Mouse (Mus musculus) heart, postnatal 25 days (tissue): ENCODE results near the gene Bnc2. TPM values are rescaled to one million over a fixed set of nuclear protein-coding genes. Genes with fewer than 3 reads are reported as not detected.

Source experiments
- DNase-seq: peaks from one replicate; pipeline ENCODE4 v3.0.0; 2022; ENCODE audit warnings: low spot score
- intact Hi-C: fragments of 180-260 bp; cut with DNase I; formaldehyde crosslinking; loops from one replicate; pipeline ENCODE4 v1.15.1; 2025
- total RNA-seq, 2 experiments: library from RNA; stranded (reverse); gene quantifications; 2 replicates each; pipeline ENCODE4 v1.2.3; 2021

Gene Bnc2
- total RNA-seq, 2 experiments from 2014 or later = 2.1 to 2.5 TPM

DNA sequence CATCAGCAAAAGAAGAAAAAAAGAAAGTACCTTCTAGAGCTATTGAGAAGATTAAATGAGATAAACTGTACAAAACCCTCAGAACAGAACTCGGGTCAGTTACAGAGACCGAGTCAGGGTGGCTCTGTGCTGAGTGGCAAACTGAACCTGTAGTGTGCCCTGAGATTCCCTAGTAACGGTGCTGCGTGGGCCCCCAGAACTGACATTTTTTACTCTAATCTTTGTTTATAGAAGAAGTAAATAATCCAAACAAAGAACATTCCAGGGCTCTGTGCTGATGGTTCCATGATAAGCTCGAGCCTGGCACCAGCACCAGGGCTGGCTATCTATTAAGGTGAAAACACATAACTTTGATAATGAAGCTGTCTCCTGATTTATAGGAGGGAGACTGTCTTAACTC is 325.5 kb downstream of the Bnc2 start:
- DNase-seq = no peak
- intact Hi-C loops = no loop called here

- no peak for DNase-seq
- intact Hi-C loops = no loop called here
Measured at GRCm38 (mm10) chr4:84339172-84339571, 335.9 kb downstream of the Bnc2 start.

GRCm38 (mm10) chr4:84331995-84332394 is 343.1 kb downstream of the Bnc2 start:
- DNase-seq = no peak

DNA sequence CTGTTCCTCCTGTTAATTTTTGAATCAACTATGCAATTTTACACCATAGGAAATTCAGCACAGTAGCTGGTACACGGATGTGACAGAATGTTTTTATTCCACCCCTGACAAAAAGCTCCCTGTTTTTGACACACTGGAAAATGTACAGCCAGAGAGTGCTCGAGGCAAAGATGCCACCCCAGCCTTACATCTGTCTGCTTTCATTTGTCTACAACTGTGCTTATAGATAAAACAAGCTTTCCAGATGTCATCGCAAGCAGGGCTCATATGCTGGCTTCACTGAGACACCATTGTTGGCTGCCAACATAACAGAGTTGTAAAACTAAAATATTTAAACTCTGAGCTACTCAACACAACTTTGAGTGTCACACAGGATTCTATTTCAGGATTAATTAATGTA is 343.6 kb downstream of the Bnc2 start:
- intact Hi-C loops = no loop called here
- no peak for DNase-seq

More at GRCm38 (mm10) chr4:84331995-84332394, 343.1 kb downstream of the Bnc2 start:
- intact Hi-C loops = no loop called here

GRCm38 (mm10) chr4:84330509-84330908 is 344.6 kb downstream of the Bnc2 start:
- no peak for DNase-seq
- intact Hi-C loops = no loop called here

GRCm38 (mm10) chr4:84329651-84330050 is 345.4 kb downstream of the Bnc2 start:
- intact Hi-C loops = no loop called here
- DNase-seq = no peak

- intact Hi-C loops = no loop called here
- DNase-seq = no peak
Measured at GRCm38 (mm10) chr4:84324371-84324770, 350.7 kb downstream of the Bnc2 start.

DNA sequence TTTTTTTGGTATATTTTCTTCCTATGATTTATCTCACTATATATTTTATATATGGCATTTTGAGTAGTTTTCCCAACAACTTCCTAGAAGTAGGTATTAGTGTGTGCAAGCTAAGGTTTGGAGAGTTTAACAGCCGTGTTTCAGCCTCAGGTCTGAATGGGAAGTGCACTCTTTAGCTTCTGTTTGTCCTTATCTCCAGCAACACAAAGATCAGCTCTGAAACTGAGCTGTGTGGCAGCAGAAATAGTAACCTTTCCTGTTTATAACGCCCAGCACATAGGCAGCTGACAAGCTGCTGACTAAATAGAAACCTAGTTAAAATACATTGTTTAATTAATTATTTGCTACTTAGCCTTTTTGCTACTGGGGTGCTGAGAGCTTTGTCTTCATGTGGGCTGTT is 353.5 kb downstream of the Bnc2 start:
- DNase-seq = no peak
- intact Hi-C loops = no loop called here

GRCm38 (mm10) chr4:84317421-84317820 is 357.7 kb downstream of the Bnc2 start:
- no peak for DNase-seq
- intact Hi-C loops = no loop called here

DNA sequence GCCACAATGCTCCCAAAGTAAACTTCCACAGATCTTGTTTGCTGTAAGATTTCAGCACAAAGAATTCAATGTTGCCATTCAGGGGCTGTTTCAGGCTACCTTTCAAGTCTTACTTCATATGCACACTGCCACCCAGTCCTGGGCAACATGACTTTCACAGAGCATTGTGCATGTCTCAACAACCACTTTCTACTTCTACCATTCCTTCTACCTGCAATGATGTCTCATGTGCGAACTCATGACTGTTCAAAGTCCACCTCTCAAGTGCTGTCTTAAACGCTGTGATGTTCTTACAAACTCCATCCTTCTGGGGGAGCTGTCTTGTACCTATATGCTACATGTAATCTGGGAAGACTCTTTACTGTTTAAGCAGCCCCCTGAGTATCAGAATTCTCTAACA is 363.7 kb downstream of the Bnc2 start:
- intact Hi-C loops = no loop called here
- no peak for DNase-seq

- intact Hi-C loops = no loop called here
- DNase-seq = no peak
Measured at GRCm38 (mm10) chr4:84310851-84311250, 364.2 kb downstream of the Bnc2 start.

DNA sequence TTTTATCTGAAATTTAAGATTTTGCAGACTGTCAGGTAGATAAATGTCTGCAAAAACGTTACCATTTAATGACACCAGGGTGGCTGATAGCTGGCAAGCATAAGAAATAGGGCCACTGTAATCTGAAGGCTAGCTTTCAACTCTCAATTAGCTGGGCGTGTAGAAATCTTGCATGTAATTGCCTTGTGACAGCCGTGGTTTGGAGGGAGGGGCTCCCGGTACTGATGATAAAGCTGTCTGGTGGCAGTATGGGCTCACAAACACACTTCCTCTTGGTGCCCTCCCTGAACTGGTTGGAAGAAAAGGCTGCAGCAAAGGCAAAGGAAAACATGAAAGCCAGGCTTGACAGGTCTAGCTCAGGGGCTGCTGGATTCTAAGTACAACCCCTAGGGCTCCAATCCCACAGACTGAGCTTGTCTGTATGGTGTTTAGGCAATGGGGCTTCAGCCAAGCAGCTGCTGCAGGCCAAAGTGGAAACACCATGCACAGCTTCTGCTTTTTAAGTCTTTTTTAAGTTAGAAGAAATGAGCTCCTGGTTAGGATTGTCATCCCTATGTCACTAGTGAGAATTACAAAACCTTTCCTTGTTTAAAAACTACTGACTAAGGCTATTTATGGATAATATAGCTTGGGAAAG is 366.7 kb downstream of the Bnc2 start:
- intact Hi-C loops = no loop called here
- no peak for DNase-seq

- intact Hi-C loops = no loop called here
- no peak for DNase-seq
Measured at GRCm38 (mm10) chr4:84306928-84307606, 368.0 kb downstream of the Bnc2 start.

GRCm38 (mm10) chr4:84302949-84303348 is 372.1 kb downstream of the Bnc2 start:
- no peak for DNase-seq
- intact Hi-C loops = no loop called here

GRCm38 (mm10) chr4:84285153-84285552 is 389.9 kb downstream of the Bnc2 start:
- no peak for DNase-seq
- intact Hi-C loops = no loop called here

GRCm38 (mm10) chr4:84282651-84283050 is 392.4 kb downstream of the Bnc2 start:
- intact Hi-C loops = no loop called here
- no peak for DNase-seq

DNA sequence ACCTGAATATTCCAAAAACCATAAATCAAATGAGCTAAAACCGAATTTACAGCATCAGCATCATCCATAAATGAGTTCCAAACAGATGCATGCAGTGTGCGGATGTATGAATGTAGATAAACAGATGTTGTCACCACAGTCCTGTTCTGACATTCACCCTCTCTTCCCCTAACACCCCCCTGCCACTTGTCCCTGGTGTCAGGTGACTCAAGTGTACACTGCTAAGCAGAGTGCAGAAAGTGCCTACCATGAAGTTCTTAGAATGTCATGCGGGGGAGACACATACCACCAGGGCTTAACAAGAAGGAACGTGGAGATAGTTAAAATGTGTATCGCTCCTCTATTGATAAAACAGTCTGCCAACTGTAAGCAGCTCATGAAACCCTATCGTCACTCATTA is 396.9 kb downstream of the Bnc2 start:
- DNase-seq = no peak
- intact Hi-C loops = no loop called here

DNA sequence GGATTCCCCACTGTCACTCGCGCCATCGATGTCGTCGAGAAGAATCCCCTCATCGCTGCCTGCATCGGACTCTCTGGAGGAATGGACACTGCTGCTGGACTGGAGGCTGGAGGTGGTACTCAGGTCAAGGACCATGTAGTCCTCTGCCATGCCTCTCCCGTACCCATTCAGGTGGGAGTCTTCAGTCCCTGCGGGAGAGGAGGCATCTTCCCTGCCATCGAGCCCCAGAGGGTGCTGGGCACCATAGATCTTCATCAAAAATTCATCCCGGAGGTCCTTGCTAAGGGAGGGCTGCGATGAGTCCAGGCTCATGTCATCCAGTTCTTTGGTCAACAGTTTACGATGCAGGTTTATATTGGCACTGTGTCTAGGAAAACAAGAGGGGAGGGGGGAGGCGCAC is 399.0 kb downstream of the Bnc2 start:
- intact Hi-C loops = no loop called here
- no peak for DNase-seq

- intact Hi-C loops = no loop called here
- DNase-seq = no peak
Measured at GRCm38 (mm10) chr4:84274158-84274557, 400.9 kb downstream of the Bnc2 start.

DNA sequence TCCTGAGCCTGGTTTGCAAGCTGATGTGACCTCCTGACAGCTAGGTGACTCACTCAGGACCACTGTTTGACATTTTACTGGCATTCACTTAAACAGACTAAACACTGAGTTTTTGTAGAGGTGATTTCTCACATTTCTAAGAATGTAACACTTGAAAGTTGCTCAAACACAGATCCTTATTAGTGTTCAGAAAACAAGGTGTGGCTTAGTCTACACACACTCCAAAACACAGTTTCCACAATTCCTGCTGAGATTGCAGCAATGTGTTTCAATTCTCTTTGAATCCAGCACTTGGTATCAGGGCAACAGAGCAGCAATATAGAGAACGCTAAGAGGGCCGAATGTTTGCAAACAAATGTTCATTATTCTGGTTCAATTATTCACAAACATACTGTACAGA is 402.2 kb downstream of the Bnc2 start:
- intact Hi-C loops = no loop called here
- no peak for DNase-seq

DNA sequence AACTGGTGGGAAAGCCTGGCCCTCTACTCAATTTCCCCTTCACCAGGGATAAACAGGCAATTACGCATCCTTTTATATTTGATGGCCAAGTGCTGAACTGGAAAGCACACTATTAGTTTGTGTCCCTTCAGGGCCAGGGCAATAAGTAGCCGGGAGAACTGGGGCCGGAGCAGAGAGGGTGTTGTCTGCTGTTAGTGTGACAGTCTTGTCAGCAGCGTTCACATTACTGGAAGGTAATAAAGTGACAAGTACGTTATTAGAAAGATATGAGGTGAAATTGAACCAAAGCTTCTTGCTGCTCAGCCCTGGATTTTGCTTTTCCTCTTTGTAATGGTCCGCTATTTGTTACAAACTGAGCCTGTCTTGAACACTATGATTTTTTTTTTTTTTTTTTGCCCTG is 405.2 kb downstream of the Bnc2 start:
- no peak for DNase-seq
- intact Hi-C loops = no loop called here

DNA sequence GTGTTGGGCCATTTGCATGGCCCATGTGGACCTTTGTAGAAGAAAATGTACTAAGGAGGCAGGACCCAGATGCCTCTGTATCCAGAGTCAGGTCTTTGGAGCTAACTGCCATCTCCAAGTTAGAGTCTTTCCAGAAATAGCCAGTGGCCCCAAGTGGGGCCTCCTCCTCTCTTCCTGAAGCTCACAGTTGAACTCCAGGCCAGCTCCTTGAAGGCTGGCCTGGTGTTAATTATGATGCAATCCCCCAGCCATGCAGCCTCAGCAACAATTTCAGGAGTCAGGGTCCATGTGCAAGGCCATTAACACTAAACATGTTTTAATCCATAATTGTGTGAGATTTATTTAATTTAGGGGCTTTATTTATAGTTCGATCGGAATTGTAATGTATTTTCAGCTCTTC is 427.7 kb downstream of the Bnc2 start:
- intact Hi-C loops = no loop called here
- no peak for DNase-seq
